Mouse (Mus musculus) central nervous system, embryonic 14 days (tissue): ENCODE results near the gene Nup214. TPM values are rescaled to one million over a fixed set of nuclear protein-coding genes. Genes with fewer than 3 reads are reported as not detected.

ENCODE experiments used
- polyA plus RNA-seq: library from polyadenylated mRNA; depleted of rRNA; stranded (reverse); fragments of >200 nt; gene quantifications from 2 replicates; pipeline ENCODE4 v1.2.3, GENCODE M21; 2012; rRNA removed

Gene Nup214
- polyA plus RNA-seq = 42.7 and 42.8 TPM in 2 replicates

GRCm38 (mm10) chr2:31974141-31974808, at the start of gene Nup214:
Nup214 (plus strand) TSS chr2:31974436.

GRCm38 (mm10) chr2:31950058-31950871, 24.0 kb upstream of the Nup214 start, which contains the start of gene Aif1l:
Aif1l (plus strand) TSS chr2:31950139.

GRCm38 (mm10) chr2:32084111-32084871, 110.1 kb downstream of the Nup214 start, which contains the start of gene Fam78a:
Fam78a (minus strand) TSS chr2:32084857.

GRCm38 (mm10) chr2:32095351-32096121, 121.3 kb downstream of the Nup214 start, which contains the start of gene Plpp7:
Plpp7 (plus strand) TSS chr2:32095528.

Other genes starting within 250 kb of the Nup214 start
- gene Qrfp, start 163.9 kb upstream of the Nup214 start, polyA plus RNA-seq = 0.04 and 0.06 TPM in 2 replicates
- gene Fibcd1, start 128.4 kb upstream of the Nup214 start, polyA plus RNA-seq = 4.9 and 5.3 TPM in 2 replicates
- gene Lamc3, start 87.1 kb upstream of the Nup214 start, polyA plus RNA-seq = 5.2 and 5.5 TPM in 2 replicates
- gene Aif1l, start 24.3 kb upstream of the Nup214 start, polyA plus RNA-seq = 31.6 and 37.4 TPM in 2 replicates
- 0.57 and 1.2 TPM in 2 replicates for gene Fam78a, start 110.4 kb downstream of the Nup214 start, polyA plus RNA-seq
- 13.7 and 16.5 TPM in 2 replicates for gene Plpp7, start 121.1 kb downstream of the Nup214 start, polyA plus RNA-seq
- gene Prrc2b, start 176.6 kb downstream of the Nup214 start, polyA plus RNA-seq = 97.5 and 108 TPM in 2 replicates